Mouse (Mus musculus): ENCODE results near the gene Neurog3.

The Neurog3 gene

DNA sequence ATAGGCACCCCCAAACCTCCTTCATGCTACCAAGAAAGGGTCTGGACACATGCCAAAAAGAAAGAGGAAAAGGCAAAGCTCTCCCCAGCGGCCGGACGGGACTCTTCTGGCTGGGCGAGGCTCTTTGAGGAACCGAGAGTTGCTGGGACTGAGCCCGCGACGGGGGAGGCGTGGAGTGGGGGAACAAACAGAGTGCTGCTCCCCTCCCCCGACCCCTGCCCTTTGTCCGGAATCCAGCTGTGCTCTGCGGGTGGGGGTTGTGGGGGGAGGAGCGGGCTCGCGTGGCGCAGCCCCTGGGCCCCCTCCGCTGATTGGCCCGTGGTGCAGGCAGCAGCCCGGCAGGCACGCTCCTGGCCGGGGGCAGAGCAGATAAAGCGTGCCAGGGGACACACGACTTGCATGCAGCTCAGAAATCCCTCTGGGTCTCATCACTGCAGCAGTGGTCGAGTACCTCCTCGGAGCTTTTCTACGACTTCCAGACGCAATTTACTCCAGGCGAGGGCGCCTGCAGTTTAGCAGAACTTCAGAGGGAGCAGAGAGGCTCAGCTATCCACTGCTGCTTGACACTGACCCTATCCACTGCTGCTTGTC, at the start of gene Neurog3:
Gene Neurog3 (plus strand): TSS at position 400 of the 591 bp plus-strand sequence.
- no peak for DNase-seq (ENCODE audit: low spot score in 2 of 2)

GRCm38 (mm10) chr10:62086044-62086443, 46.8 kb upstream of the Neurog3 start:
- DNase-seq (ENCODE audit: low spot score in 2 of 2) = no peak

GRCm38 (mm10) chr10:62086826-62087225, 46.1 kb upstream of the Neurog3 start:
- DNase-seq (ENCODE audit: low spot score in 2 of 2) = no peak

- no peak for DNase-seq (ENCODE audit: low spot score in 2 of 2)
Measured at GRCm38 (mm10) chr10:62088411-62088810, 44.5 kb upstream of the Neurog3 start.

GRCm38 (mm10) chr10:62089071-62089470, 43.8 kb upstream of the Neurog3 start:
- no peak for DNase-seq (ENCODE audit: low spot score in 2 of 2)

GRCm38 (mm10) chr10:62089486-62089885, 43.4 kb upstream of the Neurog3 start:
- DNase-seq (ENCODE audit: low spot score in 2 of 2) = no peak

DNA sequence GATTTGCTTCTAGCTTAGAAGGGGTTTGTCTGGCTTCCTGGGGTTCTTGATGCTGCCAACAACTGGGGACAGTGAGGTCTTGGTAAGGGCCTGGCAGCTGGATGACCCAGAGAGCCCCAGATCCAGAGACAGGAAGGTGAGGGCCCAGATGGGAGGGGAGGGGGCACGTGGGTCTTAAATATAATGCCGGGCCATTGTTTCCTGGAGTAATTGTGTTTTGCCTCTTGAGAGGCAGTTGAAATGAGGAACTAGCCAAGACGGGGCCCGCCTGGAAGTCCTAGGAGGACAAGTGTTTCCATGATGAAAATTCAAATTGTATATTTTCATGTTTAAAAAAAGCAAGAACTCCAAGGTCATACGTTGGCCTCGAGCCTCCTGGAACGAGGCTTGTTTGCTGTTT, 39.0 kb upstream of the Neurog3 start:
- no peak for DNase-seq (ENCODE audit: low spot score in 2 of 2)

- no peak for DNase-seq (ENCODE audit: low spot score in 2 of 2)
Measured at GRCm38 (mm10) chr10:62094401-62094800, 38.5 kb upstream of the Neurog3 start.

DNA sequence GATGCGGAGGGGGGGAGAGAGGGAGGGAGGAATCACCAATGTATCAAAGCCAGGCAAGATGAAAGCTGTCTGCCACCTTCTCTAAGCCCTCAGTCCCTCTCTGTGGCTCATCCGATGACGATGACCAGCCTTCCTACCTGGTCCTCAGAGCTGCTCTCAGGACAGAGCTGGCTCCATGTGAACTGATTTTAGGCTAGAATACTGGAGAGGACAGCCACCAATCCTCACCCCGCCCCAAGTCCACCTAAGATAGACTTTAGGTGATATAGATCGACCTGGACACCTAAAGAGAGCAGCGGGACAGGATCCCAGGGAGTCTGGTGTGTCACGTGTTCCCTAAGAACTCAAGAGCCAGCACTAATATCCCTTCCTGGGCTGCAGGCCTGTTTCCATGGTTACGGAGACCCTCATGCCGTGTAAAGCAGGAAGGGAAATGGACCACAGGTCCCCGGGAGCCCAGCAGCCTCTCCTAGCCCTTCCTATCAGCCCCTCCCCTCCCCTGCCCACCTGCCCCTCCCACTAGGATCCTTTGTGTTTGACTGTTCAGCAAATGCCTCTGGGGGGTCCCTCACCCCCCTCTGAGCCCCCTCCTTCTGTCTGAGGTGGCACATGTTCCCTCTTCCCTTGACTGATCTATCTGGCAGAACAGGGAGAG, 33.0 kb upstream of the Neurog3 start:
- no peak for DNase-seq (ENCODE audit: low spot score in 2 of 2)

DNA sequence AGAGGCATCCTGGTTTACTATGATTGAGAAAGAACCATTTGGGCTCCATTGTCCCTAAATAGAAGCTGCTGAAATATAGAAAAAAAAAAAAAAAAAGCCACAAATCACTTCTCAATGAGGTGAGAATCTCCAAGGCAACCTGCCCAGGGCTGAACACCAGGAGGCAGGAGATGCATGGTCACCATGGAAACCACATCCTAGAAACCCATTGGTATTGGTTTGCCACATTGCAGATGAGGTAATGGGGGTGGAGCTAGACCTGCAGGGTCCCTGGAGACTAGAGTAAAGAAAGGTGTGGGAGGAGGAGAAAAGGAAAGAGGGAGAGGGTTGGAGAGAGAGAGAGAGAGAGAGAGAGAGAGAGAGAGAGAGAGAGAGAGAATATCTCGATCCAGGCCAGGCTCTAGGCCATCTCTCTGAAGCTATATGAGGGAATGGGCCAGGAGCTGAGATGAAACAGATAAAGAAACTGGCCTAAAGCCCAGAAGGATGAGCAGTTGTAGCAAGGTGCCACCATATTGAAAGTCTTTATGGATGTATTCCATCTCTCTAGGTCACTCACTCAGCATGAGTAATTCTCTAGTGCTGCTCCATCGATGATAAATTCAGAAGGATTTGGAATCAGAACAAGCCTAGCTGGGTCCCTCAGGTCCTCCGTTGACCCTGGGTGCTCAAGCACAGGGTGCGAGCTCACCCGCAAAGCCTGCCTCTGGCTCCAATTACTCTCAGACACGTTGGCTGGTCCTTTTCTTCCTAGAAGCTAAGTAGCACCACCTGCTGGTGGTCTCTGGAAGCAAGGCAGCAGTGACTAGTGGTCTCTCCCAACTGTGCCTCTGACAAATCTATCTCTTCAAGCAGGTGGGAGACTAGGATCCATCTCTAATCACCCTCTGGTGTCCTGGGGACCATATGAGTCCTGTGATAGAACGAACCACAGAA, 31.1 kb upstream of the Neurog3 start:
- peak; percentile 53 to 55 for DNase-seq (ENCODE audit: low spot score in 2 of 2)

DNA sequence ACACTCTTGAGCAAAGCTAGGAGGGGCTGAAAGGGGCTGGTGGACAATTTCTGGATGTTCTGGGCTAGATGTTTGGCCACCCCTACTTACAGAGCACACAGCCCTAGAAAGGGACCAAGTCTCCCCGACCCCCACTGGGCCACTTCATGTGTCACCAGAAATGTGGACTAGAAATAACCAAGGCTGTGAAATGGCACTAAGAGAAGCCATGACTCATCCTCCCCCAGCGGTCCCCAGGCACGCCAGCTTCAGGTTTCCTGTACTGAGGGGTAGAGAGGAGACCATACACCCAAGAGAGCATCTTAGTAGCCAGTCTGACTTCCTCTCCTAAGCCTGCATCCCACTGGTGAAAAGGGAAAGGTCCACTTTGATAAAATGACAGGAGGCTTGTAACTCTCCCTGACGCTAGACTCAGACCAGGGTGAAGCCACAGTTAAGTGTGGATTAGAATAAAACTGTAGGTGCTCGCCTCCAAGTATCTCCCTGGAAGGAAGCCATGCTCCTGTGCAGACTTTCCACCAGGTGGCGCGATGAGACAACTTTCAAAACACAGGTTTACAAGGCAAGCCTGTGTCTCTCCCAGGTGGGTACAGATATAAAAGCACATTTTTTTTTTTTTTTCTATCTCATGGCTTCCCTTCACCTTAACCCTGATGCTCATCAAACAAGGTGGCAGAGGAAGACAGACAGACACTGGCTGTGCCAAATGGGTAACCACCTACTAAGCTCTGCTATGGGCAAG, 27.9 kb upstream of the Neurog3 start:
- peak; percentile 47 to 52 for DNase-seq (ENCODE audit: low spot score in 2 of 2)

DNA sequence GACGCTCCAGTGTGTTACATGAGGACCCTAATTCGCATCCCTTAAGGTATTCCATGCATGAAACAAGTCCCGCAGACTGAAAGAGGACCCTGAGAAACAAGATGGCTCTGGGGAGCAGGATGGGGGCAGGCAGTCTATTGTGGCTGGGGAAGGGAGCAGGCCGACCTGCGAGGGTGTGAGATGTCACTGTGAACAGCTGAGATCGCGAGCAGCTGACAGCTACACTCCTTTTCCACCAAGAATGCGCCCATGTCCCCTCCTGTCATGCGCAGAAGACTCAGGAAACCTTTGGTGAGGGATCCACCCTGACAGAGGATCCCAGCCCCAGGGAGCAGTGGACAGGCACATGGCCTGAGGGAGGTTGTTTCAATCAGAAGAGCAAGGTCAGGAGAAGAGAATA, 25.8 kb upstream of the Neurog3 start:
- DNase-seq (ENCODE audit: low spot score in 2 of 2) = no peak

DNA sequence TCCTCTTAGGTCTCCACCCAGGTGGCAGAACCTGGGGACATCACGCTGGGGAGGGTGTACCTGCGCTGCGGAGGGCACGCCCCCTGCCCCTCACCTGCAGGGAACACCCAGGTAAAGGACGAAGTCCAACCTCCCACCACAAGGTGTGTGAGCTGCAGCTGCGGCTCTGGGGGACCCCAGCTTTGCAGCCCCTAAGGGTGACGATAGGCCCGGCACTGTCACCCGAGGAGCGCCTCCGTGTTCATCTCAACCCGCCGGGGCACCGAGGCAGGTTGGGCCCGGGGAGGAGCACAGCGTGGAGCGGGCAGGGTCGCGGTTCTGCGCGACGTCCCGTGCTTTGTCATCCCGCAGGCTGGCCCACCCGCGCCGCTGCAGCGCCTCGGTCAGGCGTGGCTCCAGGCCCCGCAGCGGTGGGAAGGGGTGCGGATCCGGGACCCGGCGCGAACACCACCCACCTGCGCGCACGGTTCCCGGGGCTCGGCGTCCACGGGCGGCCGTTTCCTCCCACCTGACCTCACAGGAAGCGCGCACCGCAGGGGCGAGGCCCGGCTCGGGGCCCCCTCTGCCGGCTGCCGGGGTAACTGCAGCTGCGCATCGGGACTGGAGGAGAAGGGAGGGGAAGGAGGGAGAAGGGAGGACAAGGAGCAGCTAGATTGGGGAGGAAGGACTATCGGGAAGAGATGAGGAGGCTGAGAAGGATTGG, 22.2 kb upstream of the Neurog3 start:
- DNase-seq (ENCODE audit: low spot score in 2 of 2) = peak; percentile 82 to 84

DNA sequence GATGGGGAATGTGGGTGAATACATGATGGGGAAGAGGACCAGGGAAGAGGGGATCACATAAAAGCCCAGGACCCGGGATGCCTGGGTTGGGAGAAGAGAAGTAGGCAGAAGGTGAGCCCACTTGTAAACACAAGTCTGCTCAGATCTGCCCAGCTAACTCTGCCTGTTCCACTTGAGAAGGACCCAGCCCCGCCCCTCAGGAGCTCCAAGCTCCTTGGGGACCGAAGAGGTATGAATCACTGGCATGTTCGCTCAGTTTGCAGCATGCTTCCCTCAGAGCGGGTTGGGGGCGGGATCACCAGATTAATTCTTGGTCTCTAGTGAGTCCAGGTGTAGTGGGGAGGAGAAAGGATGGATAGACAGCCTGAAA, 21.7 kb upstream of the Neurog3 start:
- no peak for DNase-seq (ENCODE audit: low spot score in 2 of 2)

GRCm38 (mm10) chr10:62113865-62114647, 18.8 kb upstream of the Neurog3 start:
- DNase-seq (ENCODE audit: low spot score in 2 of 2) = no peak

DNA sequence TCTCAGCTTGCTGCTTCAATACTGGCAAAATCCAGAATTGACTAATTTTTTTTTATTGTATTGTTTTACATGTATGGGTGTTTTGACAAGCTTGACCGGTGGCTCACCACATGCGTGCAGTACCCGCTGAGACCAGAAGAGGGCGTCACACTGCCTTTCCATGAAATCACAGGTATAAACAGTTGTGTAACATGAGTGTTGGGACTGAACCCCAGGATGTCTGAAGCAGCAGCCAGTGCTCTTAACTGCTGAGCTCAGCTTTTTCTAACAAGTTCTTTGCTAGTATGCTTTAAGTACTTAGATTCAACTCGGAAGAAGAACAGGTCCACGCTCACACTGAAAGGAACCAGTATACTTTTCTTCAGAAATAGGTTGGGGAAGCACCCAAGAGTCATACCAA, 5.8 kb upstream of the Neurog3 start:
- no peak for DNase-seq (ENCODE audit: low spot score in 2 of 2)

- DNase-seq (ENCODE audit: low spot score in 2 of 2) = no peak
Measured at GRCm38 (mm10) chr10:62127711-62128231, 5.1 kb upstream of the Neurog3 start.

GRCm38 (mm10) chr10:62128316-62128951, 4.5 kb upstream of the Neurog3 start:
- DNase-seq (ENCODE audit: low spot score in 2 of 2) = no peak

DNA sequence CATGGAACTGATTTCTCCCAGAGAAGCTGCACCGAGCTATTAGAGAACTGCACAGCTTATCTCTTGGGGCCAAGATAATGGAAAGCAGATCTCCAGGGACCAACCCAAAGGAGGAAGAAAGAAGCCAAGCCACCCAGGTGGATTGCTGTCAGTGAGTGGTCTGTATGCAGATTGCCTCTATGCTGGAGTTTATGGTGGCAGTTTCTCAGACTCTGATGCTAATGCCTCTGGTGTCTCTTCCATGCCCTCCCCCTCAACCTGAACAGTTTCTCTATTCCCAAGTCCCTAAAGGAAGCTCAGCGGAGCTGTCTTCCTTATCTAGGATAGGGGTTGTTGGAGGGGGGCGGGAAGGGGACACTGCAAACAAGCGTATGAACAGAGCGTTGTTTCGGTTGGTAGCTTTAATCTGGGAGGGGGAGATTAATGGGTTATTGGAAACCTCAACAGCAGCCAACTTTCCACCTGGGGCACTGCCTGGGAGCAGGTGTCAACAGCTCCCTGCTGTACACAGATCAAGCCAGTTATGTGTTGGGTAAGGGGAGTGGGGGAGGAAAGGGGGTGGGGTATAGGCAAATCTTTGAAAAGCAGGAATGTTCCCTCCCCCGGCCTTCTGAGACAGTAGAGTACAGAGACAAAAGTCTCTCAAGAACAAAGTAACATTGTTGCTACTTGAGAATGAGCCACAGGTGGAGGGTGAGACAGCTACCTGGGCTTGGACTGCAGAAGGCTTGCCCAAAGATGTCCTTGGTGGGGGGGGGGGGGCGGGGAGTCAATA, 3.0 kb downstream of the Neurog3 start:
- no peak for DNase-seq (ENCODE audit: low spot score in 2 of 2)
